Mouse (Mus musculus) forebrain, embryonic 10.5 days (tissue): ENCODE measurements around the gene Fbxo21. TPM values are rescaled to one million over a fixed set of nuclear protein-coding genes. Genes with fewer than 3 reads are reported as not detected.

Source experiments
- DNase-seq: peaks from one replicate; pipeline ENCODE4 v3.0.0-alpha.2; 2017; ENCODE audit warnings: low spot score; ENCODE audit errors: extremely low spot score
- H3K27ac ChIP-seq: fragments of 300-500 bp; sonication (generic); 2 replicates; pipeline ENCODE4 v1.5.1; 2016; ENCODE audit warnings: mild to moderate bottlenecking
- H3K27me3 ChIP-seq: fragments of 300-500 bp; sonication (generic); 2 replicates; pipeline ENCODE4 v1.6.1; 2016; ENCODE audit warnings: mild to moderate bottlenecking; ENCODE audit not compliant: poor library complexity, severe bottlenecking
- H3K36me3 ChIP-seq: fragments of 300-500 bp; sonication (generic); replicated peaks from 2 replicates; pipeline ENCODE4 v1.6.1; 2016; ENCODE audit warnings: mild to moderate bottlenecking, moderate library complexity
- H3K4me1 ChIP-seq: fragments of 300-500 bp; sonication (generic); 2 replicates; pipeline ENCODE4 v1.6.1; 2016
- H3K4me3 ChIP-seq: fragments of 300-500 bp; sonication (generic); 2 replicates; pipeline ENCODE4 v1.5.1; 2016; ENCODE audit warnings: mild to moderate bottlenecking, moderate library complexity
- H3K9me3 ChIP-seq: fragments of 300-500 bp; sonication (generic); 2 replicates; pipeline ENCODE4 v1.6.1; 2016; ENCODE audit warnings: mild to moderate bottlenecking, moderate library complexity
- WGBS: fragments of 180-500 bp; shearing (Covaris S2); methylation state at CpG from one replicate; pipeline ENCODE4 v1.1.7; 2016; 5-methylcytosine and 5-hydroxymethylcytosine counted together
- polyA plus RNA-seq: library from polyadenylated mRNA; unstranded; fragments of >200 nt; fragmentation: Nextera tagmentation; extraction: Ambion mirVana; gene quantifications from 2 replicates; pipeline ENCODE4 v1.2.1, GENCODE M21; 2016

Gene Fbxo21
- polyA plus RNA-seq, 1 experiment from 2014 or later, result 107 TPM

DNA sequence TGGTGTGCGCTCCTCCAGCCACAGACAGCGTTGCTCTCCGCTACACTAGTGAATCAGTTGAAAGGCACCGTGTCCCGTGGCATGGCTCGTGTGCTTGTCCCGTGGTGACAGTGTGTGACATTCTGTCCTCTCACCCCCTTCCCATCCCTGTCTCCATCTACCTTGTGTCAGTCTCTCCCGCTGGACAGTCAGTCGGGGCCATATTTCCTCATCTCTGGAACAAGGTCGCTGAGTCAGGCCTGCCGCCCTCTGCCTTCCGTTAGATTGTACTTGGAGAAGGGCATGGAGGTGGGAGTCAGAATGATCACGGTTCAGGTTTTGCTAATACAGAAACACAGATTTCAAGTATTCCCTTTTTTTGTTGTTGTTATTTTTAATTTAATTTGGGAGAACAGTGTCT lies 31.8 kb downstream of the Fbxo21 start:
- Histone ChIP-seq H3K27ac (no peak overlapping the region), H3K4me1 (no peaks in the 10 kb centered on the region), H3K4me3 (no peak overlapping the region), H3K27me3 (no peaks in the 10 kb centered on the region), H3K36me3 (peaks cover 82% of the 10 kb centered on the region), H3K9me3 (no peaks in the 10 kb centered on the region)
- DNase-seq, result no peak
- WGBS, result 94% methylated on average over 13 of the region's 13 CpGs

DNA sequence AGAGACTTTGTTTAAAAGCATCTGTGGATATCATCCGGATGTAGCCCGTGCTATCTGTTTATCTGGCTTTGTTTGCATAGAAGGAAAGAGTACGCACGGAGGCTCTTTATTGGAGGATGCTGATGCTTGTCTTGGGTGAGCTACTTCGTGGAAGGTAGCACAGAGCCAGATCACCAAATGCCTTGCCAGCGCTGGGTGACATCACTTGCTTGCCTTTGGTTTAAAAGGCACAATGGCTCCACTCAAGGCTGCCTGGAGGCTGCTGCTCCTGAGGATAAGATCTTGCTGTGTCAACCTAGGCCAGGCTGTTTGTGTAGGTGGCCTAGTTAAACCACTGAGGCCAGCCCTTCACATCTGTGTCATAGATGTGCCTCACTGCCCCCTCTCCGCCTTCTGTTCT lies 34.3 kb downstream of the Fbxo21 start:
- no peaks in the 10 kb centered on the region for H3K9me3 ChIP-seq
- DNase-seq, result no peak
- peaks cover 9% of the 10 kb centered on the region for H3K4me1 ChIP-seq
- H3K36me3 ChIP-seq, result peaks cover 57% of the 10 kb centered on the region
- 93% methylated on average over 7 of the region's 7 CpGs for WGBS
- peaks cover 6% of the 10 kb centered on the region; the same call in 1 of the 2 replicates for H3K27me3 ChIP-seq
- no peak overlapping the region for H3K4me3 ChIP-seq
- H3K27ac ChIP-seq, result no peak overlapping the region

DNA sequence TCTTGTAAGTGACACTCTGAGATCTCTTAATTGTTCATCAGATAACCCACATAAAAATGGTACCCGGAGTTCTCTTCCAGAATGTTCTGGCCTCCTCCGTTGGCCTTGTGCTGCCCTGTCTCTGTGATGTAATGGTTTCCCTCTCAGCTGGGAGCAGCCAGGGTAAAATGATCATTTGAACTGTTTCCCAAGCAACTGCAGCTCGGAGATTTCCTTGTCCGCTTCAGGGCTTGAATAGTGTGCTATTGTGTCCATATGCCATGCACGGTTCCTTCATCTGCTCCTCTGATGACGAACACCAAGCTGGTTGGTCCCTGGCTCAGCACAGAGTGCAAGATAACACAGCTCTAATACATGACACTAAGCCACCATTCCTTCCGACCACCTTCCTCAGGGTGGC lies 35.3 kb downstream of the Fbxo21 start:
- DNase-seq, result no peak
- peaks cover 9% of the 10 kb centered on the region for H3K4me1 ChIP-seq
- peaks cover 6% of the 10 kb centered on the region; the same call in 1 of the 2 replicates for H3K27me3 ChIP-seq
- no peaks in the 10 kb centered on the region for H3K9me3 ChIP-seq
- 0 out of 2 replicates have a peak overlapping the region, but pooled peaks have one; percentile 11 for H3K27ac ChIP-seq
- peaks cover 47% of the 10 kb centered on the region for H3K36me3 ChIP-seq
- 85% methylated on average over 7 of the region's 7 CpGs for WGBS
- H3K4me3 ChIP-seq, result no peak overlapping the region

GRCm38 (mm10) chr5:118015028-118015427 lies 38.5 kb downstream of the Fbxo21 start:
- WGBS, result 21% methylated on average over 12 of the region's 12 CpGs
- peak overlapping the region; percentile 40 for H3K27ac ChIP-seq

GRCm38 (mm10) chr5:118015669-118016068 lies 39.1 kb downstream of the Fbxo21 start:
- Histone ChIP-seq H3K4me1 (peaks cover 9% of the 10 kb centered on the region), H3K9me3 (no peaks in the 10 kb centered on the region), H3K27me3 (peaks cover 8% of the 10 kb centered on the region; the same call in 1 of the 2 replicates), H3K4me3 (no peak overlapping the region), H3K36me3 (peaks cover 9% of the 10 kb centered on the region), H3K27ac (no peak overlapping the region)
- no peak for DNase-seq
- 85% methylated on average over 2 of the region's 2 CpGs for WGBS

More at GRCm38 (mm10) chr5:118015028-118015427, 38.5 kb downstream of the Fbxo21 start:
- Histone ChIP-seq H3K9me3 (no peaks in the 10 kb centered on the region), H3K27me3 (peaks cover 8% of the 10 kb centered on the region; the same call in 1 of the 2 replicates), H3K4me1 (peaks cover 9% of the 10 kb centered on the region), H3K4me3 (no peak overlapping the region), H3K36me3 (peaks cover 15% of the 10 kb centered on the region)
- no peak for DNase-seq

GRCm38 (mm10) chr5:118017527-118017926 lies 41.0 kb downstream of the Fbxo21 start:
- H3K9me3 ChIP-seq, result no peaks in the 10 kb centered on the region
- H3K27ac ChIP-seq, result no peak overlapping the region
- 49% methylated on average over 5 of the region's 5 CpGs for WGBS
- peaks cover 8% of the 10 kb centered on the region; the same call in 1 of the 2 replicates for H3K27me3 ChIP-seq
- DNase-seq, result no peak
- H3K4me1 ChIP-seq, result peaks cover 9% of the 10 kb centered on the region
- no peaks in the 10 kb centered on the region for H3K36me3 ChIP-seq
- H3K4me3 ChIP-seq, result no peak overlapping the region

GRCm38 (mm10) chr5:118019905-118020304 lies 43.4 kb downstream of the Fbxo21 start:
- Histone ChIP-seq H3K36me3 (no peaks in the 10 kb centered on the region), H3K27me3 (peaks cover 7% of the 10 kb centered on the region; the same call in 1 of the 2 replicates)
- 76% methylated on average over 11 of the region's 11 CpGs for WGBS

DNA sequence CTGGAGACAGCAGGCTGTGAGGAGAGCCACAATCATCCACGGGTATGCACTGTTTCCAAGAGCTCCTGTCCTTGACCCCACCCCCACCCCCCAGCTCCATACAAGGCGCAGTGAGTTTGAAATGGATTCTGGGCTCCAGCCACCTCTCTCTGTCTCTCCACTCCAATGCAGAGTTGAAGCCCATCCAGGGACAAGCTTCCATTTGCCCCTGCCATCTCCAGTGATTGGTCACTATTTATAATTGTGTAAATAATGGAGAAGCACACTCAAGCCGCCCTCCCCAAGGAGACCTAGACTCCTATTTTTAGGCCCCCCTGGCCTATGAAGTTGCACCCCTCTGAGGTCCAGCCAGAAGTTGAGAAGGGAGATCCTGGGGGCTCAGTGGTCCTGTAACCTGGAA lies 46.5 kb downstream of the Fbxo21 start:
- no peaks in the 10 kb centered on the region for H3K9me3 ChIP-seq
- H3K27ac ChIP-seq, result no peak overlapping the region
- H3K27me3 ChIP-seq, result peaks cover 32% of the 10 kb centered on the region
- 80% methylated on average over 3 of the region's 3 CpGs for WGBS
- DNase-seq, result no peak
- H3K4me1 ChIP-seq, result peaks cover 27% of the 10 kb centered on the region
- no peak overlapping the region for H3K4me3 ChIP-seq
- no peaks in the 10 kb centered on the region for H3K36me3 ChIP-seq

More at GRCm38 (mm10) chr5:118019905-118020304, 43.4 kb downstream of the Fbxo21 start:
- no peaks in the 10 kb centered on the region for H3K9me3 ChIP-seq
- no peak overlapping the region for H3K4me3 ChIP-seq
- H3K4me1 ChIP-seq, result peaks cover 5% of the 10 kb centered on the region
- no peak overlapping the region for H3K27ac ChIP-seq
- DNase-seq, result no peak

DNA sequence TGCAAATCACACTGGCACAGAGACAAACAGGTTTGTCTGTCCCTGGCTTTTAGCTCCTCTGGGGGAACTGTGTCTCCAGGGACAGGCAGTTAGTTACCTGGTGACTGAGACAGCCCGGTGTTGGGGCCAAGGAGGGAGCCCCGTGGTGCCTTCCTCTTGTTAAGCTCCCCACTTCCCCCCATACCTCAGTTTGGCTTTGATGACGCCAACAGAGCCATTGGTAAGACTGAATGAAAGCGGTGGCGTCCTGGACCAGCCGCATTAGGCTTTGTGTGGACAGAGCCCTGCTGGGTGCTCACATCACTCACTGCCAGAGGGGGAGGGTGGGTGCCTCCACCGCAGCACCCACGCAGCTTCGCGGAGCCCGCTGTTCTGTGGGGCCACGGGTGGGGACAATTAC lies 49.4 kb downstream of the Fbxo21 start:
- Histone ChIP-seq H3K4me3 (0 out of 2 replicates have a peak overlapping the region, but pooled peaks have one; percentile 71), H3K36me3 (no peaks in the 10 kb centered on the region), H3K27ac (no peak overlapping the region), H3K4me1 (peaks cover 47% of the 10 kb centered on the region), H3K9me3 (no peaks in the 10 kb centered on the region), H3K27me3 (peaks cover 58% of the 10 kb centered on the region)
- no peak for DNase-seq
- 2% methylated on average over 12 of the region's 12 CpGs for WGBS

- Histone ChIP-seq H3K36me3 (no peaks in the 10 kb centered on the region), H3K27me3 (peaks cover 63% of the 10 kb centered on the region), H3K27ac (no peak overlapping the region), H3K4me1 (peaks cover 52% of the 10 kb centered on the region), H3K4me3 (peak overlapping the region; percentile 71), H3K9me3 (no peaks in the 10 kb centered on the region)
- 2% methylated on average over 13 of the region's 13 CpGs for WGBS
- no peak for DNase-seq
Measured at GRCm38 (mm10) chr5:118026343-118026742, 49.8 kb downstream of the Fbxo21 start.

DNA sequence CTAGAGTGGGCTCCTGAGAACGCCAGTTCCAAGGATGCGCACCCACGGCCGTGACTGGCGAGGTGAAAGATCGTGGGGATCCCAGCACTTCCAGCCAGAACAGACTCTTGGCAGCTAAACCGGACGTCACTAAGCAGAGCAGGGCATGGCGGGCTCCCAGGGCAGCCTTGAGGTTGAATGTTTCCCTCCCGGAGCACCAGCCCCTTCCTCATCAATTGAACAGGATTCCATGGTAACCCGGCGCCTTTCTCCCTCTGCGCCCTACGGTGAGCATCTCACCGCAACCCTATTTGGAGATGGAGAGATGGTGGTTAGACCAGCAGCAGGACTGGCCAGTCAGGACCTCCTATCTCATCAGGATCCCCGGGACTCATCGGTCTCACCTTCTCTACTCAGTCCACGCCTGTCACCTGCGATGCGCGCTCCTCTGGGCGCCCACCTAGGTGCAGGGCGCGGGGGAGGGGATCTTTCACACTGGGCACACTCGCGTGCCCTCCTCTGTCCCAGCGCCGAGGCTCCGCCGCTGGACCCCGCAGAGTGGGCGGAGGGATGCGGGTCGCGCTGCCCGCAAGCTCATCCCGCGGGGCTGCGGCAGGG lies 50.7 kb downstream of the Fbxo21 start:
- WGBS, result 1% methylated on average over 39 of the region's 39 CpGs
- Histone ChIP-seq H3K4me3 (peak overlapping the region; percentile 71), H3K27me3 (peaks cover 69% of the 10 kb centered on the region), H3K4me1 (peaks cover 57% of the 10 kb centered on the region), H3K27ac (peak overlapping the region; percentile 48; the same call in 1 of the 2 replicates), H3K9me3 (no peaks in the 10 kb centered on the region), H3K36me3 (no peaks in the 10 kb centered on the region)
- peak; percentile 36 for DNase-seq

DNA sequence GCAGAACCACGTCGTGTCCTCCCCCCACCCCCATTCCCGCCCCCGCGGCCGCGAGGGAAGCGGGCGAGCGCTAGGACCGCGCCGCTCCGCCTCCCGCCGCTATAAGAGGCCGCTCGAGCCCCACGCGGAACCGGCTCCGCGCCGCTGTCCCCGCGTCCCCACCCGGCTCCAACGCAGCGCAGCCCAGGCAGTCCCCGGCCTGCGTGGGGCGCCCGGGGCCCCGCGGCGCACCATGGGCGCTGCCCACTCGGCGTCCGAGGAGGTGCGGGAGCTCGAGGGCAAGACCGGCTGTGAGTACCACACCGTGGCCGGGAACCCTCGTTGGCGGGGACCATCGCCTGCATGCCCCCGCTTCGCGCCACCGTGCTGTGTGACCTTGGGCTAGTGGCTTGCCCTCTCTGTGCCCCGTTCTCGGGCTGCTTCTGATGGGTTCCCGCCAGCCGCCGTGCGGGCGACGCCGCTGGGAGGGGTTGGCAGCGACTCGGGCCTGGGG lies 51.2 kb downstream of the Fbxo21 start, which contains the start of gene Tesc:
Gene Tesc (plus strand): TSS at position 46 of the 493 bp plus-strand sequence.
- peak within 1 kb of the TSS; percentile 48; the same call in 1 of the 2 replicates for H3K27ac ChIP-seq
- no peaks in the 10 kb centered on the region for H3K9me3 ChIP-seq
- H3K4me1 ChIP-seq, result peaks cover 57% of the 10 kb centered on the region
- peak within 1 kb of the TSS; percentile 71 for H3K4me3 ChIP-seq
- WGBS, result under 1% methylated on average over 63 of the region's 63 CpGs
- H3K27me3 ChIP-seq, result peaks cover 69% of the 10 kb centered on the region
- peak; percentile 35 for DNase-seq
- no peaks in the 10 kb centered on the region for H3K36me3 ChIP-seq
